Mouse (Mus musculus) embryonic fibroblast, embryonic 13.5 days (primary cell): ENCODE data around the gene Olfr463.

Experiments used
- CTCF ChIP-seq: IDR thresholded peaks from 2 replicates; pipeline ENCODE4 v1.5.1; 2011; ENCODE audit warnings: mild to moderate bottlenecking, control low read depth, low read length, moderate library complexity, borderline replicate concordance; ENCODE audit not compliant: insufficient read depth
- POLR2A ChIP-seq: IDR thresholded peaks from 2 replicates; pipeline ENCODE4 v1.6.1; 2011; ENCODE audit warnings: low read depth, mild to moderate bottlenecking, control low read depth, low read length, moderate library complexity

DNA sequence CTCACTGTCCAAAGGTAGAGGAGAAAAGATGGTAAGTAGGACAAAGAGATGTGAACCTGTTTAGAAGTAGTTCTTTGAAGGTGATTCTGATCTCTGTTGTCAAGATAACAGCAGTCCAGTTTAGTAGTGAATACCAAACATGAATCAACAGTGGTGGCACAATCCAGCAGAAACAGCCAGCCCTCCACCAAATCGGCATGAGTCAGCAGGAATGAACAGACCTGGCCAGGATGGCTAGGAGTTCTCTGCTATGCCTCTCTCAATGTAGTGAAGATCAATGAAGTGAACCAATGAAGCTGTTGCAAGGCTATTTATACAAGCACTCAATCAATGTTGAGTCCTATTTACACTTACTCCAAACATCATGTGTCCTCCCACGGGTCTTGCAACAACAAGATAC is 33.2 kb upstream of the Olfr463 start:
- TF ChIP-seq CTCF: no peak
- TF ChIP-seq POLR2A: no peak
